Comparison of ENCODE assay signal across 9 mouse cellular contexts in the genomic region with DNA sequence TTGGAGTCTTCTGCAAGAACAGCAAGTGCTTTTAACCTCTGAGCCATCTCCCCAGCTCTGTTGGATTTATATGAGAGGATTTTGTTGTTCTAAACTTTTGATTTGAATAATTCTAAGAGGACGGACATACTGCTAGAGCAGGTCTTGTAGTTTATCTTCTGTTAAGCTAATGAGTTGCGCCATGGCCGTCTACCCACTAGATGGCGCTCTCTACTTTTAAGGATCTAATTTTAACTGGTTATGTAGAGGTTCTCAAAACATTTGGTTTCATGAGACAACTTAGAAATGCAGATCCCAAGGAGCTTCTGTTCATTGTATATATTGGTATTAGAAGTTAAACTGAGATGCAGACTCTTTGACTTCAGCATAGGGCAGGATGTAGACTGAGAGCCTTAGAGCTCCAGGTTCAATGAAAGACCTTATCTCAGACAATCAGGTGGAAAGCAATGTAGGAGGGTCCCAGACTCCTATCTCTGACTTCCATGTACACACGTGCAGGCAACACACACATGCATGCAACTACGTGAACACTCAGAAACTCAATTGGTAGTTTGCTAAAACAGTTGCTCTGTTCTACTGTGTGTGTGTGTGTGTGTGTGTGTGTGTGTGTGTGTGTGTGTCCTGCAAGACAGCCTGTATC. TPM values are rescaled to one million over a fixed set of nuclear protein-coding genes. Genes with fewer than 3 reads are reported as not detected.
DNase-seq lines count a peak whose midpoint lies in the region; ATAC-seq and TF ChIP-seq lines count a peak whose summit lies in the region.
"Had no signal": no experiment of that assay in that cellular context is flagged by ENCODE, and none has a peak within 500 bp of the region (broad histone marks: within the 10 kb centered on the region; RNA-seq: fewer than 3 reads in every experiment).

No protein-coding gene starts in this region.

- no peak overlapping the region for H3K27ac ChIP-seq in intestine, embryonic 14.5 days (ENCODE audit: low read depth)
- H3K27ac ChIP-seq in intestine, embryonic 16.5 days (ENCODE audit: low read length): no peak overlapping the region
- no peak overlapping the region for H3K27ac ChIP-seq in thymus, adult 2 months (ENCODE audit: control insufficient read depth, insufficient read depth, low read length)
- H3K27ac ChIP-seq: embryonic facial prominence, embryonic 12.5 days had no signal

- H3K9me3 ChIP-seq in intestine, embryonic 14.5 days (ENCODE audit: control insufficient read depth, low read length): no peaks in the 10 kb centered on the region
- H3K9me3 ChIP-seq in intestine, embryonic 16.5 days (ENCODE audit: control insufficient read depth, low read length): no peaks in the 10 kb centered on the region
- H3K9me3 ChIP-seq: embryonic facial prominence, embryonic 12.5 days had no signal

- H3K4me3 ChIP-seq in intestine, embryonic 14.5 days (ENCODE audit: low read depth, low read length): no peak overlapping the region
- H3K4me3 ChIP-seq in intestine, embryonic 16.5 days (ENCODE audit: low read length): no peak overlapping the region
- no peak overlapping the region for H3K4me3 ChIP-seq in thymus, adult 2 months (ENCODE audit: control insufficient read depth, insufficient read depth, low read length)
- H3K4me3 ChIP-seq: embryonic facial prominence, embryonic 12.5 days had no signal

- DNase-seq in intestine, embryonic 14.5 days (ENCODE audit: low spot score): peak; percentile 84
- DNase-seq in MEL-GATA-1-ER (ENCODE audit: extremely low read depth, low read depth): peak; percentile 59
- peak; percentile 57 for DNase-seq in cerebellum, adult 9-11 months
- DNase-seq in heart, postnatal 36 days: peak; percentile 56 to 68
- peak; percentile 53 for DNase-seq in left cerebral cortex, adult 11 months (ENCODE audit: low spot score)
- peak; percentile 68 for DNase-seq in thymus, adult 2 months

- TF ChIP-seq CTCF in thymus, adult 2 months (IDR thresholded peaks at IDR 0.05; ENCODE audit: borderline replicate concordance, control insufficient read depth, extremely low read depth, insufficient read depth, low read length, poor library complexity): no peak

- no peaks in the 10 kb centered on the region for H3K27me3 ChIP-seq in intestine, embryonic 14.5 days (replicated peaks; ENCODE audit: control insufficient read depth, insufficient read depth, low read length)
- no peaks in the 10 kb centered on the region for H3K27me3 ChIP-seq in intestine, embryonic 16.5 days (replicated peaks; ENCODE audit: control insufficient read depth, insufficient read depth, low read length)
- no peaks in the 10 kb centered on the region for H3K27me3 ChIP-seq in thymus, adult 2 months (ENCODE audit: control insufficient read depth, insufficient read depth, low read length)
- H3K27me3 ChIP-seq: embryonic facial prominence, embryonic 12.5 days had no signal

- TF ChIP-seq POLR2A in thymus, adult 2 months (IDR thresholded peaks at IDR 0.05; ENCODE audit: control insufficient read depth, extremely low read depth, insufficient read depth, low read length, poor library complexity): no peak

- ATAC-seq in intestine, embryonic 14.5 days (replicated peaks; ENCODE audit: low FRiP score, low TSS enrichment, low read depth): 0 out of 2 replicates have a peak, but pooled peaks have one; percentile 36
- ATAC-seq in intestine, embryonic 16.5 days: no peak; the same call in 1 of the 2 replicates
- ATAC-seq in megakaryocyte, adult 5-6 weeks (ENCODE audit: poor library complexity, severe bottlenecking): peak; percentile 59; the same call in 1 of the 2 replicates

- peaks cover 71% of the 10 kb centered on the region for H3K36me3 ChIP-seq in intestine, embryonic 14.5 days (ENCODE audit: control insufficient read depth, insufficient read depth, low read length)
- peaks cover 4% of the 10 kb centered on the region; the same call in 1 of the 2 replicates for H3K36me3 ChIP-seq in intestine, embryonic 16.5 days (ENCODE audit: control insufficient read depth, insufficient read depth, low read length)
- peaks cover 11% of the 10 kb centered on the region for H3K36me3 ChIP-seq in thymus, adult 2 months (ENCODE audit: control insufficient read depth, insufficient read depth, low read length)

- no peak overlapping the region for H3K4me2 ChIP-seq in intestine, embryonic 14.5 days (ENCODE audit: low read length)
- H3K4me2 ChIP-seq in intestine, embryonic 16.5 days (ENCODE audit: low read depth, low read length): no peak overlapping the region
- H3K4me2 ChIP-seq: embryonic facial prominence, embryonic 12.5 days had no signal

- H3K9ac ChIP-seq in intestine, embryonic 14.5 days (ENCODE audit: low read length): no peak overlapping the region
- no peak overlapping the region for H3K9ac ChIP-seq in intestine, embryonic 16.5 days (ENCODE audit: low read depth, low read length)
- H3K9ac ChIP-seq: embryonic facial prominence, embryonic 12.5 days had no signal

- WGBS in intestine, embryonic 14.5 days: 39% methylated on average over 6 of the region's 6 CpGs
- WGBS in intestine, embryonic 16.5 days: 34% methylated on average over 6 of the region's 6 CpGs
- 37% methylated on average over 6 of the region's 6 CpGs for WGBS in thymus, adult 2 months

- H3K4me1 ChIP-seq in intestine, embryonic 14.5 days (replicated peaks; ENCODE audit: control insufficient read depth, insufficient read depth, low read length): peaks cover 5% of the 10 kb centered on the region
- H3K4me1 ChIP-seq in intestine, embryonic 16.5 days (ENCODE audit: control insufficient read depth, insufficient read depth, low read length): peaks cover under 1% of the 10 kb centered on the region
- no peaks in the 10 kb centered on the region for H3K4me1 ChIP-seq in thymus, adult 2 months (replicated peaks; ENCODE audit: control insufficient read depth, insufficient read depth, low read length)

- intact Hi-C loops in heart, postnatal 36 days (cut with DNase I): loop anchor here (1.0 to 5.0 kb wide), 3 partner anchors 59 to 282 kb away; no protein-coding TSS in a partner anchor

RNA-seq across cellular contexts. Expression of gene Recql5, which starts 6.5 kb away (rescaled TPM):
- polyA plus RNA-seq in intestine, embryonic 14.5 days (2014; fragmentation: Nextera tagmentation; extraction: Ambion mirVana): 18.5 and 20.7 TPM in 2 replicates
- 15.7 and 16.7 TPM in 2 replicates for polyA plus RNA-seq in intestine, embryonic 16.5 days (2015; fragmentation: Nextera tagmentation; extraction: Ambion mirVana)
- 1 to 10 TPM; 6.7 to 8.9 TPM for total RNA-seq in heart, postnatal 36 days (2021)
- 13.2 and 19.9 TPM in 2 replicates for total RNA-seq in megakaryocyte, adult 5-6 weeks (2015)
- total RNA-seq in megakaryocyte, adult 5-6 weeks (2017): 19.9 and 22.5 TPM in 2 replicates
- 32.4 and 34.3 TPM in 2 replicates for polyA plus RNA-seq in thymus, adult 2 months (2012; rRNA removed)

RNA-seq across cellular contexts. Expression of gene Sap30bp, which starts 6.7 kb away (rescaled TPM):
- polyA plus RNA-seq in intestine, embryonic 14.5 days (2014; fragmentation: Nextera tagmentation; extraction: Ambion mirVana): 37.3 and 38.6 TPM in 2 replicates
- 27.3 and 29.2 TPM in 2 replicates for polyA plus RNA-seq in intestine, embryonic 16.5 days (2015; fragmentation: Nextera tagmentation; extraction: Ambion mirVana)
- 10 to 100 TPM; 17.2 to 20.7 TPM for total RNA-seq in heart, postnatal 36 days (2021)
- total RNA-seq in megakaryocyte, adult 5-6 weeks (2015): 18.6 and 22.6 TPM in 2 replicates
- total RNA-seq in megakaryocyte, adult 5-6 weeks (2017): 158 and 190 TPM in 2 replicates
- 43.4 and 44.8 TPM in 2 replicates for polyA plus RNA-seq in thymus, adult 2 months (2012; rRNA removed)

RNA-seq across cellular contexts. Expression of gene Smim6, which starts 28.0 kb away (rescaled TPM):
- 16.9 and 24.5 TPM in 2 replicates for polyA plus RNA-seq in intestine, embryonic 14.5 days (2014; fragmentation: Nextera tagmentation; extraction: Ambion mirVana)
- polyA plus RNA-seq in intestine, embryonic 16.5 days (2015; fragmentation: Nextera tagmentation; extraction: Ambion mirVana): 33.8 and 38.6 TPM in 2 replicates
- total RNA-seq in heart, postnatal 36 days (2021): under 1 TPM in 1 of 2 experiments, not detected in 1; 0.31 TPM
- 2.7 and 4.9 TPM in 2 replicates for total RNA-seq in megakaryocyte, adult 5-6 weeks (2015)
- total RNA-seq in megakaryocyte, adult 5-6 weeks (2017): 0.73 TPM in 1 of 2 replicates, not detected in the other
- 0.62 and 0.71 TPM in 2 replicates for polyA plus RNA-seq in thymus, adult 2 months (2012; rRNA removed)

RNA-seq across cellular contexts. Expression of gene Itgb4, which starts 34.7 kb away (rescaled TPM):
- 4.8 and 5.5 TPM in 2 replicates for polyA plus RNA-seq in intestine, embryonic 14.5 days (2014; fragmentation: Nextera tagmentation; extraction: Ambion mirVana)
- 11.9 and 15.2 TPM in 2 replicates for polyA plus RNA-seq in intestine, embryonic 16.5 days (2015; fragmentation: Nextera tagmentation; extraction: Ambion mirVana)
- total RNA-seq in heart, postnatal 36 days (2021): 1 to 10 TPM; 2.6 to 3.4 TPM
- 0.09 TPM in 1 of 2 replicates, not detected in the other for total RNA-seq in megakaryocyte, adult 5-6 weeks (2015)
- total RNA-seq in megakaryocyte, adult 5-6 weeks (2017): not detected in 2 replicates
- polyA plus RNA-seq in thymus, adult 2 months (2012; rRNA removed): 19.8 and 20.8 TPM in 2 replicates

RNA-seq across cellular contexts. Expression of gene Smim5, which starts 40.0 kb away (rescaled TPM):
- 1.1 and 2.5 TPM in 2 replicates for polyA plus RNA-seq in intestine, embryonic 14.5 days (2014; fragmentation: Nextera tagmentation; extraction: Ambion mirVana)
- polyA plus RNA-seq in intestine, embryonic 16.5 days (2015; fragmentation: Nextera tagmentation; extraction: Ambion mirVana): 1.6 and 3.1 TPM in 2 replicates
- 10 to 100 TPM; 14.8 to 26.7 TPM for total RNA-seq in heart, postnatal 36 days (2021)
- 37.5 and 48.1 TPM in 2 replicates for total RNA-seq in megakaryocyte, adult 5-6 weeks (2015)
- 40.4 and 42.5 TPM in 2 replicates for total RNA-seq in megakaryocyte, adult 5-6 weeks (2017)
- 8.4 and 9.5 TPM in 2 replicates for polyA plus RNA-seq in thymus, adult 2 months (2012; rRNA removed)

Comparison
In these comparisons a context has a peak if more than half of its experiments do, and no peak if none do; other contexts are left out.
1. RNA of gene Smim6, which starts 28.0 kb away (polyA plus RNA-seq): 33.8 to 38.6 TPM in intestine, embryonic 16.5 days and 16.9 to 24.5 TPM in intestine, embryonic 14.5 days; 0.62 to 0.71 TPM in thymus, adult 2 months; every median in the first group is over 10 times any median in the second.
2. Peak in every context shown above with its lines, with median percentiles within 50 percentile points of each other: DNase-seq.